Mouse (Mus musculus) megakaryocyte, embryonic 14.5 days (primary cell): Measurements from ENCODE around the gene Farp1.

Experiments used
- FLI1 ChIP-seq: IDR thresholded peaks from 2 replicates; pipeline ENCODE4 v1.6.1; 2012; ENCODE audit warnings: low read length, inconsistent platforms, mixed read lengths
- GATA1 ChIP-seq: IDR thresholded peaks from 3 replicates; pipeline ENCODE4 v1.6.1; 2012; ENCODE audit warnings: mixed read lengths, low read length, inconsistent platforms, borderline replicate concordance

- TF ChIP-seq GATA1, result no peak
- no peak for TF ChIP-seq FLI1
These were observed 64.1 kb downstream of the Farp1 start for GRCm38 (mm10) chr14:121099120-121099519.
